Mouse (Mus musculus) liver, postnatal 0 days (tissue): ENCODE measurements at regions not wholly inside any gene's neighbourhood (a gene's known extent, or its start where the extent isn't known, plus 50 kb on each side); places are given as distances from the start of the nearest gene placed in this dataset.

ENCODE experiments used
- ATAC-seq: fragments of 200-750 bp; cut with Nextera tagmentation; 2 replicates; pipeline ENCODE4 v1.8.0; 2017; ENCODE audit warnings: mild to moderate bottlenecking, moderate library complexity
- DNase-seq: peaks from one replicate; pipeline ENCODE4 v3.0.0-alpha.2; 2016
- H3K27ac ChIP-seq: fragments of 300-500 bp; sonication (generic); 2 replicates; pipeline ENCODE4 v1.5.1; 2014; ENCODE audit warnings: antibody characterized with exemption, moderate library complexity, mild to moderate bottlenecking, low read depth
- H3K27me3 ChIP-seq: fragments of 300-500 bp; sonication (generic); 2 replicates; pipeline ENCODE4 v1.6.1; 2014; ENCODE audit warnings: low read length, control low read depth, mixed read lengths; ENCODE audit not compliant: insufficient read depth
- H3K36me3 ChIP-seq: fragments of 300-500 bp; sonication (generic); replicated peaks from 2 replicates; pipeline ENCODE4 v1.6.1; 2014; ENCODE audit warnings: mild to moderate bottlenecking, control low read depth, low read length, moderate library complexity, mixed read lengths; ENCODE audit not compliant: insufficient read depth
- H3K4me1 ChIP-seq: fragments of 300-500 bp; sonication (generic); 2 replicates; pipeline ENCODE4 v1.6.1; 2014; ENCODE audit warnings: antibody characterized with exemption, mild to moderate bottlenecking, control low read depth; ENCODE audit not compliant: insufficient read depth
- H3K4me2 ChIP-seq: fragments of 300-500 bp; sonication (generic); 2 replicates; pipeline ENCODE4 v1.6.1; 2014; ENCODE audit warnings: low read depth, mild to moderate bottlenecking, low read length, moderate library complexity, mixed read lengths
- H3K4me3 ChIP-seq: fragments of 300-500 bp; sonication (generic); 2 replicates; pipeline ENCODE4 v1.5.1; 2014; ENCODE audit warnings: low read depth, low read length
- H3K9ac ChIP-seq: fragments of 300-500 bp; sonication (generic); replicated peaks from 2 replicates; pipeline ENCODE4 v1.6.1; 2014; ENCODE audit warnings: mild to moderate bottlenecking, moderate library complexity
- H3K9me3 ChIP-seq: fragments of 300-500 bp; sonication (generic); 2 replicates; pipeline ENCODE4 v1.6.1; 2016; ENCODE audit warnings: mild to moderate bottlenecking, control low read depth, low read length, mixed read lengths
- CTCF ChIP-seq: sonication (generic); IDR thresholded peaks from 2 replicates; pipeline ENCODE4 v1.5.1; 2016; ENCODE audit warnings: antibody characterized with exemption, low read depth
- EP300 ChIP-seq: IDR thresholded peaks from 2 replicates; pipeline ENCODE4 v1.6.1; 2016; ENCODE audit warnings: antibody characterized with exemption, low read depth, mild to moderate bottlenecking
- WGBS: fragments of 180-500 bp; shearing (Covaris S2); extraction: QIAGEN DNeasy Blood & Tissue Kit; methylation state at CpG from one replicate; pipeline ENCODE4 v1.1.7; 2014; ENCODE audit not compliant: insufficient replicate concordance; 5-methylcytosine and 5-hydroxymethylcytosine counted together

DNA sequence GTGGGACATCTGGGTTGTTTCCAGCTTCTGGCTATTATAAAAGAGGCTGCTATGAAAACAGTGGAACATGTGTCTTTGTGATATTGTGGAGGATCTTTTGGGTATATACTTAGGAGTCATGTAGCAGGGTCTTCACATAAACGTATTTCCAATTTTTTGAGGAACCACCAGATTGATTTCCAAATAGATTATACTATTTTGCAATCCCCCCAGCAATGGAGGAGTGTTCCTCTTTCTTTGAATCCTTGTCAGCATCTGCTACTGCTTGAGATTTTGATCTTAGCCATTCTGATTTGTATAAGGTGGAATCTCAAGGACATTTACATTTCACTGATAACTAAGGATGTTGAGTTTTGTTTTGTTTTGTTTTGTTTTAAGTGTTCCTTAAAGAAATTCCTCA lies 645.6 kb downstream of the Tlr4 start:
- TF ChIP-seq EP300 = no peak
- no peak for TF ChIP-seq CTCF
- no peaks in the 10 kb centered on the region for H3K27me3 ChIP-seq
- no peaks in the 10 kb centered on the region for H3K9me3 ChIP-seq
- H3K36me3 ChIP-seq = no peaks in the 10 kb centered on the region
- H3K4me3 ChIP-seq = no peak overlapping the region
- no peak for DNase-seq
- no peak overlapping the region for H3K27ac ChIP-seq
- no peak for ATAC-seq
- H3K4me1 ChIP-seq = no peaks in the 10 kb centered on the region
- H3K9ac ChIP-seq = no peak overlapping the region
- 21% methylated on average over 1 of the region's 1 CpGs for WGBS
- no peak overlapping the region for H3K4me2 ChIP-seq

DNA sequence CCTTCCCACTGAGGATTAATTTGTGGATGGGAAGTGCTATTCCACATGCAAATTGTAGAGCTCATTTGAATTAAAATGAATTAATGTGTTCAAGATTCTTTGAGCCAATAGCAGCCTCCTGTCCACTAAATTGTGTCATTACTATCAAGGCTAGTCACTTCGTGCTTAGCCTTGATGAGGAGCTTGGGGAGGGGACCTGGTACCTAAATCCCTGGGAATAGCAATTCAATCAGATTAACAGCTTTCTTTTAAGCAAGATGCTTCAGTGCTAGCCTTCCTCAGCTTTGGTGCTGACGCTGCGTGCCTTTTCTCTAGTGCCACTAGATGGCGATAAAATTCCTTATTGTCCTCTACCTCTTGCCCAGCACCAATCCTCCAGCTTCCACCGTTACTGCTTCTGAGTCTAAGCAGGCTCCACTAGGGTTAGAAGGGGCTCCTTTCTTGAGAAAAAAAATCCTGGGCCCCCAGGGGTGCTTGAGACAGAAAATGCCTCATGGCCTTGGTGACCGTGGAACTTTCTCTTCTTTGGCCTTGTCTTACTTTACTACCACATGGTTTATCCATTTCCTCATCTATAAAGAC lies 650.0 kb downstream of the Tlr4 start:
- 15% methylated on average over 6 of the region's 6 CpGs for WGBS
- H3K9me3 ChIP-seq = no peaks in the 10 kb centered on the region
- H3K36me3 ChIP-seq = no peaks in the 10 kb centered on the region
- no peaks in the 10 kb centered on the region for H3K27me3 ChIP-seq
- H3K27ac ChIP-seq = no peak overlapping the region
- H3K4me3 ChIP-seq = no peak overlapping the region
- no peak overlapping the region for H3K9ac ChIP-seq
- no peaks in the 10 kb centered on the region for H3K4me1 ChIP-seq
- ATAC-seq (no peak), DNase-seq (no peak)
- TF ChIP-seq CTCF = peak; percentile 44
- no peak for TF ChIP-seq EP300
- H3K4me2 ChIP-seq = no peak overlapping the region

DNA sequence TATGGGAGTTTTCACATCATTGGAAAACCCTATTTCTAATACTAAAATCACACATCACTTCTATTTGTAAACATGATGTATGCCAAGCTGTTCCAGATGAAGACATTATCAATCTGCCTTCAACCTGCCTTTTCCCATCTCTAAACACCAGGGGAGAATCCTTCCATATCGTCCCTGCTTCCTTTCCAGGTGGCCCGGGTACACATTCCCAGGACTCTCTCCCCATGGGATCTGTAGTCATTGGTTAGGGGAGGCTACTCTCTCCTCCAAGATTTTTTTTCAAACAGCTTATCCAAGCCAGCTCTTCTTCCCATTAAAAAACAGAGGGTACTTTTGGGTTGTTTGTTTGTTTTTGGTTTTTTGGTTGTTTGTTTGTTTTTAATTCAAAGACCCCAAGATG lies 650.7 kb downstream of the Tlr4 start:
- Histone ChIP-seq H3K36me3 (no peaks in the 10 kb centered on the region), H3K9ac (no peak overlapping the region), H3K27me3 (no peaks in the 10 kb centered on the region), H3K4me2 (no peak overlapping the region), H3K9me3 (no peaks in the 10 kb centered on the region), H3K4me3 (no peak overlapping the region), H3K27ac (no peak overlapping the region), H3K4me1 (no peaks in the 10 kb centered on the region)
- ATAC-seq = no peak
- no peak for DNase-seq
- 40% methylated on average over 2 of the region's 2 CpGs for WGBS
- TF ChIP-seq CTCF (no peak), EP300 (no peak)

DNA sequence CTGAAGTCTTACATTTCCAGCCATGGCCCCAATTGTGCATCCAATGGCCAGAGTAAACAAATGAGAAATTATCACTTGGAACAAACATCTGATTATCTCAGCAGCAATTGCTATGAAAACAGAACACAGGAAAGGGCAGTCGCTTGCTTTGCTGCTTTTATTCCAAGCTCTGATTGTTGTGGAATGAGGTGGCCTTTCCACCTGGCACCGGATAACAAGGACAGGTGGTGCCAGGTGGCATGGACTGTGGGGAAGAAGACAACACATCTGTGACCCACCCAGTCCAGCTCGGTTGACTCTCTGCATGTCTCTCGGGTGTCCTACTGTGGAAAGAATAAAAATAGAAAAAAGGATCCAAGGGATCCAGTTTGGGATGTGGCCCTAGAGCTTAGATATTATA lies 694.9 kb downstream of the Tlr4 start:
- H3K27ac ChIP-seq = no peak overlapping the region
- no peak overlapping the region for H3K9ac ChIP-seq
- H3K9me3 ChIP-seq = no peaks in the 10 kb centered on the region
- TF ChIP-seq EP300 (no peak), CTCF (no peak)
- no peak overlapping the region for H3K4me2 ChIP-seq
- H3K4me1 ChIP-seq = no peaks in the 10 kb centered on the region
- no peaks in the 10 kb centered on the region for H3K27me3 ChIP-seq
- no peak overlapping the region for H3K4me3 ChIP-seq
- 79% methylated on average over 4 of the region's 4 CpGs for WGBS
- ATAC-seq = no peak
- H3K36me3 ChIP-seq = no peaks in the 10 kb centered on the region
- DNase-seq = no peak

DNA sequence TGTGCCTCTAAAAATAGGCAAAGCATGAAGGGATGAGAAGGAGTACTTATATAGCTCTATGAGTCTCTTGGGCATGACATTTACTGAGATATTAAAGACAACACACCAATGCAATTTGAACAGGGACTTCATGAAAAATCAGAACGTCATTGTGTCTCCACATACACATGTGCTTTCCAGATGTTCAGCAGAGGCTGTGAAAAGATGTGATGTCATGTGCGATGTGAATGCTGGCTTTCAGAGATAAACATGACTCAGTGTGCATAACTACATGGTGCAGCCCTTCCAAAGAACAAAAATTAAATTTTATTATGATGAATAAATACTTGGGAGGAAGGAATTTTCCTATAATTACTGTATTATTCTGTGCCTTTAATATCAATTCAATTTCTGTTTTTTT lies 695.8 kb downstream of the Tlr4 start:
- 68% methylated on average over 2 of the region's 2 CpGs for WGBS
- Histone ChIP-seq H3K4me3 (no peak overlapping the region), H3K27ac (no peak overlapping the region)

DNA sequence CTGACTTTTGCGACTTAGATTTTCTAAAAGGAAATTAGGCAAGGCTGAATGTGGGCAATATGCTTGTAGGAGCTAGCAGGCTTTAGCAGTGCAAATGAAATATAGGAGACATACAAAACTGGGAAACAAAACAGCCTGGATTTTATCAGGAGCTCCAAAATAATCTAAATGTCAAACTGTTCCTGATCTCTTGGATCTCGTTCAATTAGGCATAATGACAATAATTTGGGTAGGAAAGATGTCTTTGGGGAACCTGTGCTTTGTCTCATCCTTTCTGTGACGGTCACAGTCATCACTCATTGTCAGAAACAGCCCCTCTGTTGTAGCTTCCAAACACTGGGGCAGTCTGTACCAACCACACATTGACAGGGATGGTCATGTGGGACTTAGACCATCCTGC lies 702.2 kb downstream of the Tlr4 start:
- WGBS = 64% methylated on average over 3 of the region's 3 CpGs
- H3K9ac ChIP-seq = no peak overlapping the region
- H3K36me3 ChIP-seq = no peaks in the 10 kb centered on the region
- DNase-seq = no peak
- no peaks in the 10 kb centered on the region for H3K4me1 ChIP-seq
- TF ChIP-seq EP300 (no peak), CTCF (no peak)
- H3K4me3 ChIP-seq = no peak overlapping the region
- no peak for ATAC-seq
- no peak overlapping the region for H3K27ac ChIP-seq
- no peak overlapping the region for H3K4me2 ChIP-seq
- H3K27me3 ChIP-seq = no peaks in the 10 kb centered on the region
- H3K9me3 ChIP-seq = no peaks in the 10 kb centered on the region

More for the DNA sequence above, 695.8 kb downstream of the Tlr4 start:
- no peaks in the 10 kb centered on the region for H3K36me3 ChIP-seq
- no peaks in the 10 kb centered on the region for H3K4me1 ChIP-seq
- H3K9me3 ChIP-seq = no peaks in the 10 kb centered on the region
- TF ChIP-seq EP300 = no peak
- ATAC-seq (no peak), DNase-seq (no peak)
- no peak overlapping the region for H3K4me2 ChIP-seq
- H3K9ac ChIP-seq = no peak overlapping the region
- H3K27me3 ChIP-seq = no peaks in the 10 kb centered on the region

DNA sequence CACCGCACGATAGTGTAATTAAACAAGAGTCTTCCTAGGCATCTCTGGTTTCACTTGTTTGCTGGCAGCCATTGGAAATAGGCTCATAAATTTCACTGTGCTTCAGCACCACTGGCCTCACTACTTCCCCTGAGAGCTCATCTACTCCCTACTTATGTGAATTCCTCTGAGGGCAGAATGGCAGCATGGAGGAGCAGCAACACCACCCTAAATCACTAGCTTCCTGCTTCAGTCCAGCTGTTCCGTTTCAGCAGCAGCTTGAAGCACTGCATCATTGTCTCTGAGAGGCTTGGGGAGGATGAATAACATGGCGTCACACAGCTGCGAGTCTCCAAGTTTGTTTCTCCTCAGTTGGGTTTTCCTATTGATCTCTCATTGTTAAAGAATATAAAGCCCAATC lies 712.1 kb downstream of the Tlr4 start:
- DNase-seq (no peak), ATAC-seq (no peak)
- 59% methylated on average over 5 of the region's 5 CpGs for whole genome bisulfite sequencing
- Histone ChIP-seq H3K9me3 (no peaks in the 10 kb centered on the region), H3K4me3 (no peak overlapping the region), H3K36me3 (no peaks in the 10 kb centered on the region), H3K4me2 (no peak overlapping the region), H3K4me1 (no peaks in the 10 kb centered on the region), H3K9ac (no peak overlapping the region), H3K27ac (no peak overlapping the region), H3K27me3 (no peaks in the 10 kb centered on the region)
- TF ChIP-seq CTCF = no peak
- no peak for TF ChIP-seq EP300
